Mouse (Mus musculus): Measurements from ENCODE around the gene Gm5934.

Gene Gm5934

GRCm38 (mm10) chrX:24500660-24501059, at the start of gene Gm5934:
Gene Gm5934 (minus strand): TSS chrX:24500760.
- 84% methylated on average over 5 of the region's 5 CpGs for WGBS

Measured in cerebral cortex, adult 2 months (tissue).